Mouse (Mus musculus) liver, embryonic 11.5 days (tissue): ENCODE data around the gene Myadml2. TPM values are rescaled to one million over a fixed set of nuclear protein-coding genes. Genes with fewer than 3 reads are reported as not detected.
A peak's percentile ranks its signal among the peaks of the same experiment; 100 is the strongest.

Experiments
- ATAC-seq: fragments of 200-750 bp; cut with Nextera tagmentation; replicated peaks from 2 replicates; pipeline ENCODE4 v1.8.0; 2017; ENCODE audit warnings: moderate number of reproducible peaks, mild to moderate bottlenecking, moderate TSS enrichment, moderate library complexity; ENCODE audit not compliant: low FRiP score
- DNase-seq: peaks from one replicate; pipeline ENCODE4 v3.0.0-alpha.2; 2017; ENCODE audit warnings: low spot score
- H3K27ac ChIP-seq: fragments of 300-500 bp; sonication (generic); 2 replicates; pipeline ENCODE4 v1.5.1; 2014; ENCODE audit warnings: mild to moderate bottlenecking, low read depth, low read length, control low read depth
- H3K27me3 ChIP-seq: fragments of 300-500 bp; sonication (generic); replicated peaks from 2 replicates; pipeline ENCODE4 v1.6.1; 2014; ENCODE audit warnings: low read length, mixed read lengths; ENCODE audit not compliant: control insufficient read depth, insufficient read depth
- H3K36me3 ChIP-seq: fragments of 300-500 bp; sonication (generic); 2 replicates; pipeline ENCODE4 v1.6.1; 2014; ENCODE audit warnings: mild to moderate bottlenecking, low read length, moderate library complexity, mixed read lengths; ENCODE audit not compliant: control insufficient read depth, insufficient read depth
- H3K4me1 ChIP-seq: fragments of 300-500 bp; sonication (generic); replicated peaks from 2 replicates; pipeline ENCODE4 v1.6.1; 2014; ENCODE audit warnings: low read length, mixed read lengths; ENCODE audit not compliant: control insufficient read depth, insufficient read depth
- H3K4me2 ChIP-seq: fragments of 300-500 bp; sonication (generic); 2 replicates; pipeline ENCODE4 v1.6.1; 2014; ENCODE audit warnings: mild to moderate bottlenecking, control low read depth, moderate library complexity
- H3K4me3 ChIP-seq: fragments of 300-500 bp; sonication (generic); 2 replicates; pipeline ENCODE4 v1.5.1; 2014; ENCODE audit warnings: low read depth, low read length, control low read depth
- H3K9ac ChIP-seq: fragments of 300-500 bp; sonication (generic); 2 replicates; pipeline ENCODE4 v1.6.1; 2014; ENCODE audit warnings: low read depth, low read length, control low read depth
- H3K9me3 ChIP-seq: fragments of 300-500 bp; sonication (generic); 2 replicates; pipeline ENCODE4 v1.6.1; 2016; ENCODE audit warnings: low read length, inconsistent platforms, mixed read lengths; ENCODE audit not compliant: control insufficient read depth
- whole genome bisulfite sequencing: fragments of 180-500 bp; shearing (Covaris S2); extraction: QIAGEN DNeasy Blood & Tissue Kit; methylation state at CpG from one replicate; pipeline ENCODE4 v1.1.7; 2014; 5-methylcytosine and 5-hydroxymethylcytosine counted together
- polyA plus RNA-seq: library from polyadenylated mRNA; unstranded; fragments of >200 nt; fragmentation: Nextera tagmentation; extraction: Ambion mirVana; gene quantifications from 2 replicates; pipeline ENCODE4 v1.2.1, GENCODE M21; 2014

Myadml2 gene
- 0.34 and 0.60 TPM in 2 replicates for polyA plus RNA-seq

GRCm38 (mm10) chr11:120648001-120648476 lies at the start of gene Myadml2:
Myadml2 (minus strand) TSS chr11:120648158.
- H3K27me3 ChIP-seq, result peaks cover 9% of the 10 kb centered on the region; the same call in 1 of the 2 replicates
- peaks cover 16% of the 10 kb centered on the region for H3K4me1 ChIP-seq
- H3K27ac ChIP-seq, result no peak within 1 kb of the TSS
- H3K9ac ChIP-seq, result peak within 1 kb of the TSS; percentile 56
- H3K4me2 ChIP-seq, result peak within 1 kb of the TSS; percentile 71
- no peaks in the 10 kb centered on the region for H3K36me3 ChIP-seq
- 9% methylated on average over 13 of the region's 13 CpGs for WGBS
- ATAC-seq, result no peak
- DNase-seq, result peak; percentile 65
- H3K9me3 ChIP-seq, result no peaks in the 10 kb centered on the region
- H3K4me3 ChIP-seq, result peak within 1 kb of the TSS; percentile 39

GRCm38 (mm10) chr11:120697741-120698140 lies 49.8 kb upstream of the Myadml2 start:
- no peak overlapping the region for H3K27ac ChIP-seq
- 79% methylated on average over 10 of the region's 10 CpGs for WGBS
- H3K9me3 ChIP-seq, result peaks cover 4% of the 10 kb centered on the region; the same call in 1 of the 2 replicates
- 0 out of 2 replicates have a peak, but pooled peaks cover 3% of the 10 kb centered on the region for H3K4me1 ChIP-seq
- H3K4me2 ChIP-seq, result no peak overlapping the region
- H3K27me3 ChIP-seq, result no peaks in the 10 kb centered on the region
- H3K9ac ChIP-seq, result no peak overlapping the region
- ATAC-seq (no peak), DNase-seq (no peak)
- H3K36me3 ChIP-seq, result peaks cover 12% of the 10 kb centered on the region; the same call in 1 of the 2 replicates
- no peak overlapping the region for H3K4me3 ChIP-seq

GRCm38 (mm10) chr11:120696568-120696967 lies 48.6 kb upstream of the Myadml2 start:
- Histone ChIP-seq H3K9ac (no peak overlapping the region), H3K27ac (no peak overlapping the region), H3K4me2 (no peak overlapping the region), H3K4me1 (0 out of 2 replicates have a peak, but pooled peaks cover 3% of the 10 kb centered on the region), H3K36me3 (peaks cover 10% of the 10 kb centered on the region; the same call in 1 of the 2 replicates), H3K27me3 (no peaks in the 10 kb centered on the region), H3K9me3 (peaks cover 4% of the 10 kb centered on the region; the same call in 1 of the 2 replicates), H3K4me3 (no peak overlapping the region)
- ATAC-seq (no peak), DNase-seq (no peak)
- 88% methylated on average over 6 of the region's 6 CpGs for WGBS

- Histone ChIP-seq H3K4me2 (no peak overlapping the region), H3K9ac (no peak overlapping the region), H3K36me3 (peaks cover 6% of the 10 kb centered on the region; the same call in 1 of the 2 replicates), H3K4me1 (0 out of 2 replicates have a peak, but pooled peaks cover 3% of the 10 kb centered on the region), H3K9me3 (peaks cover 4% of the 10 kb centered on the region; the same call in 1 of the 2 replicates), H3K27ac (no peak overlapping the region), H3K4me3 (no peak overlapping the region), H3K27me3 (no peaks in the 10 kb centered on the region)
- DNase-seq, result no peak
- WGBS, result 64% methylated on average over 12 of the region's 12 CpGs
- no peak for ATAC-seq
These were observed 47.7 kb upstream of the Myadml2 start for GRCm38 (mm10) chr11:120695641-120696040.

GRCm38 (mm10) chr11:120695184-120695583 lies 47.2 kb upstream of the Myadml2 start:
- no peak overlapping the region for H3K4me3 ChIP-seq
- 0 out of 2 replicates have a peak, but pooled peaks cover 3% of the 10 kb centered on the region for H3K4me1 ChIP-seq
- H3K9ac ChIP-seq, result no peak overlapping the region
- 54% methylated on average over 4 of the region's 4 CpGs for WGBS
- H3K36me3 ChIP-seq, result peaks cover 6% of the 10 kb centered on the region; the same call in 1 of the 2 replicates
- no peaks in the 10 kb centered on the region for H3K27me3 ChIP-seq
- no peak overlapping the region for H3K27ac ChIP-seq
- ATAC-seq (no peak), DNase-seq (no peak)
- peaks cover 4% of the 10 kb centered on the region; the same call in 1 of the 2 replicates for H3K9me3 ChIP-seq
- no peak overlapping the region for H3K4me2 ChIP-seq

- ATAC-seq (no peak), DNase-seq (no peak)
- H3K4me3 ChIP-seq, result no peak overlapping the region
- H3K4me1 ChIP-seq, result 0 out of 2 replicates have a peak, but pooled peaks cover 3% of the 10 kb centered on the region
- peaks cover 4% of the 10 kb centered on the region; the same call in 1 of the 2 replicates for H3K9me3 ChIP-seq
- no peak overlapping the region for H3K4me2 ChIP-seq
- no peak overlapping the region for H3K9ac ChIP-seq
- no peaks in the 10 kb centered on the region for H3K27me3 ChIP-seq
- 81% methylated on average over 3 of the region's 3 CpGs for WGBS
- H3K36me3 ChIP-seq, result peaks cover 10% of the 10 kb centered on the region; the same call in 1 of the 2 replicates
- no peak overlapping the region for H3K27ac ChIP-seq
These were observed 45.5 kb upstream of the Myadml2 start for GRCm38 (mm10) chr11:120693461-120693860.

GRCm38 (mm10) chr11:120692471-120693011 lies 44.6 kb upstream of the Myadml2 start:
- Histone ChIP-seq H3K27ac (no peak overlapping the region), H3K36me3 (peaks cover 10% of the 10 kb centered on the region; the same call in 1 of the 2 replicates), H3K27me3 (no peaks in the 10 kb centered on the region), H3K4me2 (no peak overlapping the region), H3K9me3 (peaks cover 4% of the 10 kb centered on the region; the same call in 1 of the 2 replicates), H3K4me1 (0 out of 2 replicates have a peak, but pooled peaks cover 3% of the 10 kb centered on the region), H3K9ac (no peak overlapping the region), H3K4me3 (no peak overlapping the region)
- no peak for ATAC-seq
- DNase-seq, result no peak
- 89% methylated on average over 4 of the region's 4 CpGs for WGBS

- H3K9me3 ChIP-seq, result no peaks in the 10 kb centered on the region
- H3K36me3 ChIP-seq, result peaks cover 11% of the 10 kb centered on the region; the same call in 1 of the 2 replicates
- no peak overlapping the region for H3K9ac ChIP-seq
- no peak for DNase-seq
- H3K4me2 ChIP-seq, result no peak overlapping the region
- H3K4me3 ChIP-seq, result no peak overlapping the region
- no peak for ATAC-seq
- H3K4me1 ChIP-seq, result no peaks in the 10 kb centered on the region
- no peak overlapping the region for H3K27ac ChIP-seq
- no peaks in the 10 kb centered on the region for H3K27me3 ChIP-seq
- 66% methylated on average over 3 of the region's 3 CpGs for WGBS
These were observed 41.4 kb upstream of the Myadml2 start for GRCm38 (mm10) chr11:120689365-120689764.
